Mouse (Mus musculus): ENCODE results near the gene Pdcd2.

DNA sequence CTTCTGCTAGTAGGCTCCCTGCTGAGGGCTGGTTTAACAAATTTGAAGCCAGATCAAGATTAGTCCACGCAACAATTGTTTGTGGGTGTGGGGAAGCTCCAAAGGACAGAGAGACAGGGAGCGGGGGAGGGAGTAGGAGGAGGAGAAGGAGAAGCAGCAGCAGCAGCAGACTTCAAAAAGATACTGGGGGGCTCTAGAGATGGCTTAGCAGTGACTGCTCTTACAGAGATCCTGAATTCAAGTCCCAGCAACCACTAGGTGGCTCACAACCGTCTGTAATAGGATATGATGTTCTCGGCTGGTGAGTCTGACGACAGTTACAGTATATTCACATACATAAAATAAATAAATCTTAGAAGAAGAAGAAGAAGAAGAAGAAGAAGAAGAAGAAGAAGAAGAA, 3.0 kb upstream of the Pdcd2 start:
- peak; percentile 66 for TF ChIP-seq CTCF (IDR thresholded peaks at IDR 0.05; ENCODE audit: borderline replicate concordance, extremely low read depth, insufficient read depth, insufficient read length)
- TF ChIP-seq POLR2A (IDR thresholded peaks at IDR 0.05; ENCODE audit: borderline replicate concordance, extremely low read depth, insufficient read depth, insufficient read length, poor library complexity, severe bottlenecking), result no peak

Measured in brain, embryonic 14.5 days (tissue).